Mouse (Mus musculus) heart, adult 2 months (tissue): ENCODE measurements around the gene Plekhj1.

ENCODE experiments used
- CTCF ChIP-seq: fragments of 200-600 bp; IDR thresholded peaks from 2 replicates; pipeline ENCODE4 v1.8.1; 2022; ENCODE audit warnings: antibody characterized with exemption, mild to moderate bottlenecking, moderate library complexity
- EP300 ChIP-seq: fragments of 200-500 bp; IDR thresholded peaks from 2 replicates; pipeline ENCODE4 v1.6.1; 2011; ENCODE audit warnings: low read depth, low read length, control low read depth; ENCODE audit not compliant: insufficient read depth

- no peak for TF ChIP-seq CTCF
- no peak for TF ChIP-seq EP300
Observed at GRCm38 (mm10) chr10:80773816-80774215, 24.6 kb downstream of the Plekhj1 start.
